Mouse (Mus musculus) cerebellum, adult 9-11 months (tissue): ENCODE results near the gene Acp5.

ENCODE experiments used
- DNase-seq: peaks from one replicate; pipeline ENCODE4 v3.0.0; 2022

The Acp5 gene

GRCm38 (mm10) chr9:22138480-22138879 is 3.0 kb upstream of the Acp5 start:
- DNase-seq, result peak; percentile 43

GRCm38 (mm10) chr9:22136765-22137547 is 1.4 kb upstream of the Acp5 start:
- DNase-seq, result no peak

- no peak for DNase-seq
Observed at GRCm38 (mm10) chr9:22134988-22135643, 395 bp downstream of the Acp5 start.

- DNase-seq, result no peak
Observed at GRCm38 (mm10) chr9:22134246-22134890, 1.1 kb downstream of the Acp5 start.

DNA sequence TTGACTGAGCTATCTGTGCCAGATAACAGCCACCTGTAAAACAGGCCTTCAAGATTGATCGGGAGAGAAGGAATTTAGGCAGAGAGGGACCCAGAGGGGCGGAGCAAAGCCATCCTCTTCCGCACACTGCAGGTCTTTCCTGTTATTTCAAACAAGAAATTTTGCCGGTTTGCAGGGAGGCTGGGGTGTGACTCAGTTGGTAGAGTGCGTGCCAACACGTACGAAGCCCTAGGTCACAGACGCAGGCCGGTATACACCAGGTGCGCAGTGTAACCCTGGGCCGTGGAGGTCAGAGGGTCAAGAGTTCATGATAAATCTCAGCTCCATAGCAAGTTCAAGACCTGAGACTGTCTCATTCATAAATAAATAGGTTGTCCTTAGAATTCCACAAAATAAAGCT is 3.3 kb downstream of the Acp5 start:
- DNase-seq, result no peak

DNA sequence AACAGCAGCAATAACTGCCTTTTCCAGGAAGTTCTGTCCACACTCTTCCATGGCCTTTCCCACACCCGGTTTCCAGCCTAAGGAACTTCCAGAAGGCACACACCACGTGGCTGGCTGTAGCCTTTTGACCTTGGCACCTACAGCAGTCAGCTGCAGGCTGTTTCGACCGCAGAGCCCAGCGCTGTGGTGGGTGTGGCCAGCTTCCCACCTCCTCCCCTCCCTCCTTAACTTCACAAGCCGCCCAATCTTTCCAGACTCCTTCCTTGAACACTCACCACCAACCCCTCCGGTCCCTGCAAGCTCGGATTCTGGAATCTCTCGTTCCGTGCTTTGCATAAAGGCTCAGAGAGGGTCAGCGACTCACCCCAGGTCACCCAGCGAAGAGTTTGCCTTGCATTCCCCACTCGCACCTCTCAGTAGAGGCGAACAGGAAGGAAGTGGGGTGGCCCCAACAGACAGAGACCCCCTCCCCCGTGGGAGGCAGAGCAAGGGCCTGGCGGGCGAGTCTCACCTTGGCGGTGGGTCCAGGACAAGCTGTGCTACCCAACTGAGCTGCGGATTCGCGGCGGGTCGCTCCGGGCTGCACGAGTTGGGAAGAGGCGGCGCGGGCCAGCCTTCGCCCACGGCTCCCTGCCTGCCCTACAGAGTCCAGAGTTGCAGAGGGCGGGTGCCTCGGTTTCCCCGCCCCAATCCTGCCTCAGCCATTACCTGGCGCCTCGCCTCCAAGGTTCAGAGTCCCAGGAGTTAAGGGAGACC is 4.1 kb downstream of the Acp5 start:
- no peak for DNase-seq

DNA sequence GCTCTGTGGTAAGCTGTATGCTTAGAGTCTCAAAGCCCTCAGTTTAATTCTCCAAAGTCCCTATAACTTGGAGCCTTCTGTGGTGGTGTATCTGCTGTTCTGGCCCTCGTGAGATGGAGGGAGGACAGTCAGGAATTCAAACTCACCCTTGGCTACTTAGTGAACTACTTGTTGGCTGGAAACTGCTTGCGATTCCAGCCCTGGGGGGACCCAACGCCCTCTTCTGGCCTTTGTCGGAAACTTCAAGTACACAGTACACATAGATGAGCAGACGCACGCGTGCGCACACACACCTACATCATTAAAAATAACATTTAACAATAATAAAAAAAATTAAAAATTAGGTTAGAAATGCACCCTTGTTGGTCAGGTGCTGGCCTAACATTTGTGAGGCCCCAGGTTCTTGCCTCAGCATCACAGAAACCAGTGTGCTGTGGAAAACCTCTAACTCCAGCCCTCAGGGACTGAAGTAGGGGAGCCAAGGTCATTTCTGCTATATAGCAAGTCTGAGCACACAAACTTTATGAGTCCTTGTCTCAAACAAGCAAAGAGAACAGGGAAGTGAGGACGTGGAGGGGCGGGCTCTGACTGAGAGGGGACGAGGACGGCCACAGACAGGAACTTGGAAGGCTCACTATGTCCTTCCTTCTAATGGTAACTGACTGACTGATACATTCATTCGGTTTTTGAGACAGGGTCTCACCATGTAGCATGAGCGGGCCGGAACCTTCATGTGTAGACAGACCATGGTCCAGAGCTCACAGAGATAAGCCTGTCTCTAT is 10.1 kb downstream of the Acp5 start:
- no peak for DNase-seq

DNA sequence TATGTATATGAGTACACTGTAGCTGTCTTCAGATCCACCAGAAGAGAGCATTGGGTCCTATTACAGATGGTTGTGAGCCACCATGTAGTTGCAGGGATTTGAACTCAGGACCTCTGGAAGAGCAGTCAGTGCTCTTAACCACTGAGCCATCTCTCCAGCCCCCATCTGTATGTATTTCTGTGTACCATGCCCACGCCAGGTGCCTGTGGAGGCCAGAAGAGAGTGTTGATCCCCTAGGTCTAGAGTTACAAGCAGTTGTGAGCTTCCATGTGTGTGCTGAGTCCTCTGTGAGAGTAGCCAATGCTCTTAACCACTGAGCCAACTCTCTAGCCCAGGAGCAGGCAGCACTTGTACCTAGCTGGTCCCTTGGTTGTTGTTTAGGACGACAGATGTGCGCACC is 11.3 kb downstream of the Acp5 start:
- DNase-seq, result no peak

- no peak for DNase-seq
Observed at GRCm38 (mm10) chr9:22123069-22123609, 12.4 kb downstream of the Acp5 start.

- DNase-seq, result no peak
Observed at GRCm38 (mm10) chr9:22122005-22122404, 13.5 kb downstream of the Acp5 start.

- no peak for DNase-seq
Observed at GRCm38 (mm10) chr9:22121545-22121944, 14.0 kb downstream of the Acp5 start.

DNA sequence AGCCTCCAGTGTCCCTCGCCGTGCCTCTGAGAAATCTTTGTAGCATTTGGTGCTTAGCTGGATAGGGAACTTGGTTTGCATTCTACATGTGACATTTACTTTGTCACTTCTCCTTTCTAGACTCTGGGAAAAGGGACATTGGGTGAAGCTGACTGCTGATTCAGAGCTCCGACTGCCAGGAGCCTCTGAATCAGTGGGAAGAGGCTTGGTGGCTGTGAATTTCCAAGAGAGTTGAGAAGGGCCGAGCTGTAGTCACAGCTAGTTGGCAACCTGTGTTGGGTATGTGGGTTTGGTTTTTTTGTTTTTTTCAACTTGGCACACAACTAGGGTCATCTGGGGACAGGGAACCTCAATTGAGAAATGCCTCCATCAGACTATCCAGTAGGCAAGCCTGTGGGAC is 16.0 kb downstream of the Acp5 start:
- no peak for DNase-seq

GRCm38 (mm10) chr9:22117754-22118456 is 17.6 kb downstream of the Acp5 start:
- DNase-seq, result peak; percentile 77

GRCm38 (mm10) chr9:22116740-22117426 is 18.6 kb downstream of the Acp5 start, which contains the start of gene Elof1:
Elof1 (minus strand) TSS chr9:22117172.
- DNase-seq, result peak; percentile 97

- peak; percentile 47 for DNase-seq
Observed at GRCm38 (mm10) chr9:22116086-22116485, 19.4 kb downstream of the Acp5 start.

- no peak for DNase-seq
Observed at GRCm38 (mm10) chr9:22115635-22116034, 19.9 kb downstream of the Acp5 start.

GRCm38 (mm10) chr9:22108194-22108593 is 27.3 kb downstream of the Acp5 start:
- DNase-seq, result no peak

GRCm38 (mm10) chr9:22099922-22100321 is 35.6 kb downstream of the Acp5 start:
- DNase-seq, result no peak

DNA sequence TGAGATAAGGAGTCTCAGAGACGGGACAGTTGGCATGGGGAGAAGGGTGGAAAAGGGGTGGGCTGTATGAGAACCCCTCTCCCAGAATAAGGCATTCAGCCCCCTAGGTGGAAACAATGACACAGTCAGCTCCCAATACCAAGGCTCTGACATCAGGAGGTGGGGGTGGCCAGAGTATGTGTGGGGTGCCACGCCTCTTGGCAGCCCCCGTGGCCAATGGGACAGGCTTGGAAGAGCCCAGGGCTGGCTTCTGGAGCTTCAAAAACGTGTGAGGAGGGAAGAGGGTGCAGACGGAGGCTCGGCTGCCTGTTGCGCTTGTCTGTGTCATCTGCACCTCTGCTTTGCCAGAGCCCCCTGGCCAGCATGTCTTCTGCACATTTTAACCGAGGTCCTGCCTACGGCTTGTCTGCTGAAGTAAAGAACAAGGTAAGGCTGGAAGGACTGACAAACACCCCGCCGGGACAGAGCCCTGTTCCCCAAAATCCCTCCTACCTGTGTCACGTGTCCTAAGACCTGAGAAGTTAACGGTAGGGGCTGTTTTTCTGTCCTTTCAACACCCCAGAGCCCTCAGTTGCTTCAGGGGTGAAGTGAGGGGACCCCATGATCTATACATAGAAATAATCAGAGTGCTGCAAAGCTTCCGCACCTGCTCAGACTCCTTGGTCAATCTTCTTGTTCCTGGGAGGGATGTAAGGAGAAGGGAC is 36.4 kb downstream of the Acp5 start, which contains the start of gene Cnn1:
TSS of gene Cnn1 (plus strand) at position 224 of the 704 bp plus-strand sequence.
- DNase-seq, result no peak

- DNase-seq, result peak; percentile 82
Observed at GRCm38 (mm10) chr9:22095854-22096307, 39.6 kb downstream of the Acp5 start.
